In the genomic region with DNA sequence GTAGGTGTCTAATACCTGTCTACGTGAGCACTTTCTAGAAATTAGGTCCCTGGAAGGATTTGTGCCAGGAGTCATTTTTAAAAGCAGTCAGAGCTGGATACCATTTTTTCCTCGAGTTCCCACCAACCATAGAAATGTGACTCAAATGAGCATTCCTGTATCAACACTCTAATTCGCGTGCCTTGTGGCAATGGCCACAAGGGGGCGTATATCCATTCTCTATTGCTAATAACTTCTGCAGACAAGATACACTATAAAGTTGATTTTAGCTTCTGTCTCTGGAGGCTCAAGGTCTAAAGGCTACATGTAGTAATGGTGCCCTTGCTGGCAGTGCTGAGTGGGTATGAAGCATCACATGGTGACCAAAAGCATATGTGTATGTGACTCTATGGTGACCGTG, we compare ENCODE assay signal across 9 mouse cellular contexts.
DNase-seq lines count a peak whose midpoint lies in the region; ATAC-seq lines count a peak whose summit lies in the region.
"Had no signal": no experiment of that assay in that cellular context is flagged by ENCODE, and none has a peak within 500 bp of the region (broad histone marks: within the 10 kb centered on the region; RNA-seq: fewer than 3 reads in every experiment).

No protein-coding gene starts in this region.

- no peak overlapping the region for H3K4me3 ChIP-seq in heart, embryonic 11.5 days (ENCODE audit: low read depth, low read length)
- H3K4me3 ChIP-seq in neural tube, embryonic 12.5 days: no peak overlapping the region
- H3K4me3 ChIP-seq: myocyte had no signal

- H3K9me3 ChIP-seq in heart, embryonic 11.5 days (replicated peaks; ENCODE audit: control insufficient read depth, low read length): no peaks in the 10 kb centered on the region
- H3K9me3 ChIP-seq in neural tube, embryonic 12.5 days: no peaks in the 10 kb centered on the region

- no peaks in the 10 kb centered on the region for H3K36me3 ChIP-seq in heart, embryonic 11.5 days (ENCODE audit: control insufficient read depth, insufficient read depth, low read length)
- H3K36me3 ChIP-seq in neural tube, embryonic 12.5 days: no peaks in the 10 kb centered on the region

- H3K4me2 ChIP-seq in heart, embryonic 11.5 days: no peak overlapping the region
- H3K4me2 ChIP-seq in neural tube, embryonic 12.5 days (replicated peaks): no peak overlapping the region

- WGBS in heart, embryonic 11.5 days (ENCODE audit: insufficient replicate concordance): 48% methylated on average over 6 of the region's 6 CpGs
- 55% methylated on average over 6 of the region's 6 CpGs for WGBS in neural tube, embryonic 12.5 days

- no peak for ATAC-seq in heart, embryonic 11.5 days (replicated peaks; ENCODE audit: insufficient number of reproducible peaks, low FRiP score, low TSS enrichment)
- peak; percentile 44; the same call in 1 of the 2 replicates for ATAC-seq in neural tube, embryonic 12.5 days (ENCODE audit: low FRiP score, low read depth)
- ATAC-seq in inflammation-experienced regulatory T-cells, adult 6 months: no peak

- no peaks in the 10 kb centered on the region for H3K27me3 ChIP-seq in heart, embryonic 11.5 days (ENCODE audit: control insufficient read depth, insufficient read depth, low read length)
- H3K27me3 ChIP-seq in neural tube, embryonic 12.5 days (replicated peaks): no peaks in the 10 kb centered on the region

- H3K27ac ChIP-seq in heart, embryonic 11.5 days (ENCODE audit: low read depth, low read length): no peak overlapping the region
- no peak overlapping the region for H3K27ac ChIP-seq in neural tube, embryonic 12.5 days

- peak; percentile 14 for DNase-seq in heart, adult 8-10 months (ENCODE audit: low spot score)
- peak; percentile 50 for DNase-seq in testis, postnatal 10 days (ENCODE audit: low spot score)
- DNase-seq in testis, postnatal 14 days (ENCODE audit: low spot score): no peak
- peak; percentile 14 for DNase-seq in c-Kit-positive CD71-positive TER-119-negative erythroid progenitor cells, embryonic 14.5 days (ENCODE audit: low read depth)
- DNase-seq in kidney, postnatal 36 days: peak; percentile 27 to 65

- no peaks in the 10 kb centered on the region for H3K4me1 ChIP-seq in heart, embryonic 11.5 days (ENCODE audit: control insufficient read depth, insufficient read depth, low read length)
- H3K4me1 ChIP-seq in neural tube, embryonic 12.5 days: no peaks in the 10 kb centered on the region

- no peak overlapping the region for H3K9ac ChIP-seq in heart, embryonic 11.5 days (ENCODE audit: low read depth, low read length)
- no peak overlapping the region for H3K9ac ChIP-seq in neural tube, embryonic 12.5 days
